Mouse (Mus musculus) limb, embryonic 15.5 days (tissue): ENCODE measurements around the gene Fstl1. TPM values are rescaled to one million over a fixed set of nuclear protein-coding genes. Genes with fewer than 3 reads are reported as not detected.

ENCODE experiments used
- ATAC-seq: fragments of 200-750 bp; cut with Nextera tagmentation; 2 replicates; pipeline ENCODE4 v1.8.0; 2017; ENCODE audit warnings: low read depth, moderate TSS enrichment; ENCODE audit not compliant: insufficient number of reproducible peaks, low FRiP score, low TSS enrichment
- H3K27ac ChIP-seq: fragments of 300-500 bp; sonication (generic); 2 replicates; pipeline ENCODE4 v1.5.1; 2015; ENCODE audit warnings: moderate library complexity, mild to moderate bottlenecking, inconsistent platforms
- H3K27me3 ChIP-seq: fragments of 300-500 bp; sonication (generic); 2 replicates; pipeline ENCODE4 v1.6.1; 2015; ENCODE audit warnings: inconsistent platforms
- H3K36me3 ChIP-seq: fragments of 300-500 bp; sonication (generic); 2 replicates; pipeline ENCODE4 v1.6.1; 2015; ENCODE audit warnings: inconsistent platforms
- H3K4me1 ChIP-seq: fragments of 300-500 bp; sonication (generic); 2 replicates; pipeline ENCODE4 v1.6.1; 2015; ENCODE audit warnings: inconsistent platforms
- H3K4me2 ChIP-seq: fragments of 300-500 bp; sonication (generic); 2 replicates; pipeline ENCODE4 v1.6.1; 2015; ENCODE audit warnings: mild to moderate bottlenecking, inconsistent platforms
- H3K4me3 ChIP-seq: fragments of 300-500 bp; sonication (generic); 2 replicates; pipeline ENCODE4 v1.5.1; 2015; ENCODE audit warnings: mild to moderate bottlenecking, inconsistent platforms
- H3K9ac ChIP-seq: fragments of 300-500 bp; sonication (generic); 2 replicates; pipeline ENCODE4 v1.6.1; 2015; ENCODE audit warnings: inconsistent platforms
- H3K9me3 ChIP-seq: fragments of 300-500 bp; sonication (generic); 2 replicates; pipeline ENCODE4 v1.6.1; 2016; ENCODE audit warnings: inconsistent platforms
- WGBS: fragments of 180-500 bp; shearing (Covaris S2); methylation state at CpG from one replicate; pipeline ENCODE4 v1.1.7; 2015; 5-methylcytosine and 5-hydroxymethylcytosine counted together
- polyA plus RNA-seq: library from polyadenylated mRNA; unstranded; fragments of >200 nt; fragmentation: Nextera tagmentation; extraction: Ambion mirVana; gene quantifications from 2 replicates; pipeline ENCODE4 v1.2.1, GENCODE M21; 2015

Fstl1 gene
- polyA plus RNA-seq, 1 experiment from 2014 or later, result 854 TPM

GRCm38 (mm10) chr16:37879750-37880419, 103.2 kb downstream of the Fstl1 start:
- no peak for ATAC-seq
- Histone ChIP-seq H3K9me3 (no peaks in the 10 kb centered on the region), H3K9ac (no peak overlapping the region), H3K4me1 (peaks cover 1% of the 10 kb centered on the region; the same call in 1 of the 2 replicates), H3K36me3 (peaks cover 57% of the 10 kb centered on the region), H3K4me2 (no peak overlapping the region), H3K27me3 (no peaks in the 10 kb centered on the region), H3K4me3 (no peak overlapping the region), H3K27ac (no peak overlapping the region)
- 96% methylated on average over 4 of the region's 4 CpGs for WGBS

- Histone ChIP-seq H3K9ac (no peak overlapping the region), H3K4me1 (no peaks in the 10 kb centered on the region), H3K4me2 (no peak overlapping the region), H3K9me3 (no peaks in the 10 kb centered on the region), H3K27ac (no peak overlapping the region), H3K4me3 (no peak overlapping the region), H3K36me3 (peaks cover 57% of the 10 kb centered on the region), H3K27me3 (no peaks in the 10 kb centered on the region)
- ATAC-seq, result no peak
- 83% methylated on average over 2 of the region's 2 CpGs for WGBS
Measured at GRCm38 (mm10) chr16:37881168-37881567, 104.5 kb downstream of the Fstl1 start.

Other genes starting within 250 kb of the Fstl1 start
- gene Gtf2e1, start 237.1 kb upstream of the Fstl1 start, polyA plus RNA-seq, result 24.5 and 25.0 TPM in 2 replicates
- 22.7 and 22.8 TPM in 2 replicates for gene Rabl3, start 237.0 kb upstream of the Fstl1 start, polyA plus RNA-seq
- gene Hgd, start 196.7 kb upstream of the Fstl1 start, polyA plus RNA-seq, result 0.32 and 0.38 TPM in 2 replicates
- gene Ndufb4, start 122.4 kb upstream of the Fstl1 start, polyA plus RNA-seq, result 49.8 and 51.2 TPM in 2 replicates
- gene Gm36028, start 84.3 kb downstream of the Fstl1 start, polyA plus RNA-seq, result not detected in 2 replicates
- 48.4 and 53.1 TPM in 2 replicates for gene Lrrc58, start 91.5 kb downstream of the Fstl1 start, polyA plus RNA-seq
- 0.38 and 0.47 TPM in 2 replicates for gene Gpr156, start 139.6 kb downstream of the Fstl1 start, polyA plus RNA-seq